Mouse (Mus musculus): ENCODE results near the gene Colec11. TPM values are rescaled to one million over a fixed set of nuclear protein-coding genes. Genes with fewer than 3 reads are reported as not detected.

The Colec11 gene
- polyA plus RNA-seq, 1 experiment from 2014 or later, result 0.51 TPM

DNA sequence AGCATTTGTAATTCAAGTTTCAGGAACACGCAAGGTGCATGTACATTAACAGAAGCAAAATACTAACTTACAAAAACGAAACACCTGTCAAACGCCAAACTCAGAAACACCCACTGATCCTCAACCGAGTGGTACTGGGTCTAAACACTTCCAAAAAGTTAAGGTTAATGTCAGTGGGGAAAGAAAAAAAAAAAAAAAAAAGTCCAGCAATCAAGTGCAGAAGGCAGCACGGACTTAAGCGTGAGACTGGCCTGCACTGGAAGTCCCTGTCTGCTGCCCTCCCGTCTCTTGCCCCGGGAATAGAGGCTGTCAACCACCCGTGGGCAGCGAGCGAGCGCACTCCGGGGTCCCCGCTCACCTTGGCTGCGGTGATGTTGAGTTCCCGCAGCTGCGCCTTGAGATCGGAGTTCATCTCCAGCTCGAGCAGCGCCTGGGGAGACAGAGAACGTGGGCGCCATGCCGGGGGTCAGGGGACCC, 11.9 kb upstream of the Colec11 start:
- H3K4me3 ChIP-seq (ENCODE audit: low read depth, low read length), result peak overlapping the region; percentile 92
- no peaks in the 10 kb centered on the region for H3K9me3 ChIP-seq (ENCODE audit: control insufficient read depth, low read length)
- peaks cover 10% of the 10 kb centered on the region for H3K36me3 ChIP-seq (ENCODE audit: control insufficient read depth, insufficient read depth, low read length)
- 2% methylated on average over 23 of the region's 23 CpGs for WGBS
- ATAC-seq (ENCODE audit: low FRiP score) (peak; percentile 39; the same call in 1 of the 2 replicates), DNase-seq (ENCODE audit: low spot score) (no peak)
- H3K4me1 ChIP-seq (replicated peaks; ENCODE audit: control insufficient read depth, insufficient read depth, low read length), result 0 out of 2 replicates have a peak, but pooled peaks cover 4% of the 10 kb centered on the region
- peak overlapping the region; percentile 98 for H3K9ac ChIP-seq (ENCODE audit: low read depth, low read length)
- H3K27me3 ChIP-seq (ENCODE audit: control insufficient read depth, insufficient read depth, low read length), result no peaks in the 10 kb centered on the region
- H3K4me2 ChIP-seq (replicated peaks; ENCODE audit: low read depth, low read length), result peak overlapping the region; percentile 67
- H3K27ac ChIP-seq (ENCODE audit: low read depth, low read length), result peak overlapping the region; percentile 82

DNA sequence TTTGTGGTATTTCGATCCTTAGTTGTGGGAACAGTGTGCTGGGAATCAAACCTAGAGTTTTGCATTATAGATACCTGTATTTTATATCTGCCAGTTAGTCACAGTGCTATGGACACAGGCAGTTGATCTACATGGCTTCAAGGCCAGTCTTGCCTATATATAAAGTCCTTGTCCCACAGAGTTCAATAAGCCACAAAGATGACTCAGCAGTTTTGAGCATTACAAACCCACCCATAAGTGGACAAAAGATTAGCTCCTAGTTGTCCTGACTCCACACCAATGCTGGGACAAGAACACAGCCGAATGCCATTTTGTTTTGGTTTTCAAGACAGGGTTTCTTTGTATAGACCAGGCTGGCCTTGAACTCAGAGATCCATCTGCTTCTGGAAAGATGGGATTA, 5.3 kb upstream of the Colec11 start:
- Histone ChIP-seq H3K4me3 (ENCODE audit: low read depth, low read length) (no peak overlapping the region), H3K4me2 (replicated peaks; ENCODE audit: low read depth, low read length) (no peak overlapping the region), H3K4me1 (replicated peaks; ENCODE audit: control insufficient read depth, insufficient read depth, low read length) (no peaks in the 10 kb centered on the region), H3K27me3 (ENCODE audit: control insufficient read depth, insufficient read depth, low read length) (no peaks in the 10 kb centered on the region), H3K36me3 (ENCODE audit: control insufficient read depth, insufficient read depth, low read length) (peaks cover 16% of the 10 kb centered on the region), H3K27ac (ENCODE audit: low read depth, low read length) (no peak overlapping the region), H3K9ac (ENCODE audit: low read depth, low read length) (no peak overlapping the region), H3K9me3 (ENCODE audit: control insufficient read depth, low read length) (no peaks in the 10 kb centered on the region)
- WGBS, result 97% methylated on average over 2 of the region's 2 CpGs
- DNase-seq (ENCODE audit: low spot score) (no peak), ATAC-seq (ENCODE audit: low FRiP score) (no peak)

- no peak for ATAC-seq (ENCODE audit: low FRiP score)
- Histone ChIP-seq H3K4me3 (ENCODE audit: low read depth, low read length) (no peak overlapping the region), H3K9me3 (ENCODE audit: control insufficient read depth, low read length) (no peaks in the 10 kb centered on the region), H3K36me3 (ENCODE audit: control insufficient read depth, insufficient read depth, low read length) (peaks cover 12% of the 10 kb centered on the region), H3K27me3 (ENCODE audit: control insufficient read depth, insufficient read depth, low read length) (no peaks in the 10 kb centered on the region), H3K27ac (ENCODE audit: low read depth, low read length) (no peak overlapping the region), H3K4me2 (replicated peaks; ENCODE audit: low read depth, low read length) (no peak overlapping the region), H3K9ac (ENCODE audit: low read depth, low read length) (no peak overlapping the region), H3K4me1 (replicated peaks; ENCODE audit: control insufficient read depth, insufficient read depth, low read length) (no peaks in the 10 kb centered on the region)
- DNase-seq (ENCODE audit: low spot score), result no peak
- 81% methylated on average over 4 of the region's 4 CpGs for WGBS
These were observed 3.9 kb upstream of the Colec11 start for GRCm38 (mm10) chr12:28627092-28627491.

- H3K9me3 ChIP-seq (ENCODE audit: control insufficient read depth, low read length), result no peaks in the 10 kb centered on the region
- H3K27ac ChIP-seq (ENCODE audit: low read depth, low read length), result no peak overlapping the region
- no peak for ATAC-seq (ENCODE audit: low FRiP score)
- H3K4me1 ChIP-seq (replicated peaks; ENCODE audit: control insufficient read depth, insufficient read depth, low read length), result no peaks in the 10 kb centered on the region
- DNase-seq (ENCODE audit: low spot score), result no peak
- no peak overlapping the region for H3K4me3 ChIP-seq (ENCODE audit: low read depth, low read length)
- no peak overlapping the region for H3K9ac ChIP-seq (ENCODE audit: low read depth, low read length)
- H3K27me3 ChIP-seq (ENCODE audit: control insufficient read depth, insufficient read depth, low read length), result no peaks in the 10 kb centered on the region
- no peak overlapping the region for H3K4me2 ChIP-seq (replicated peaks; ENCODE audit: low read depth, low read length)
- 78% methylated on average over 7 of the region's 7 CpGs for WGBS
- H3K36me3 ChIP-seq (ENCODE audit: control insufficient read depth, insufficient read depth, low read length), result peaks cover 12% of the 10 kb centered on the region
These were observed 2.2 kb upstream of the Colec11 start for GRCm38 (mm10) chr12:28625407-28625806.

DNA sequence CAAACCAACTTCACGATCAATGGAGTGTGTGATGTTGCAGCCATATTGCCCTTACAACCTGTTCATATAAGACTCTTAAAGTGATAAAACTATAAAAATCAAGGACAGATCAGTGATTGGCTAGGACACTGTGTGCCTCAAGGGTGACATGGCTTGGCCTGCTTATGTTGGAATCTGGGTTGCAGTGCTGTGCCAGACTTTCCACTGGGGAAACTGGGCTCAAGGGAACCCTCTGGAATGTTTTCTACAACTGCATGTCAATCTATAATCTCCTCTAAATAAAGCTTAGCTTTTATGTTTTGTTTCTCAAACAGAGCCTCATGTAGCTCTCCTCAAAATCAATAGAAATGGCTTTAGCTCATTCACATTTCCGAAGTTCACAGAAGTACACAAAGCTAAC, 1.1 kb upstream of the Colec11 start:
- Histone ChIP-seq H3K27me3 (ENCODE audit: control insufficient read depth, insufficient read depth, low read length) (no peaks in the 10 kb centered on the region), H3K9ac (ENCODE audit: low read depth, low read length) (no peak overlapping the region), H3K4me2 (replicated peaks; ENCODE audit: low read depth, low read length) (no peak overlapping the region), H3K9me3 (ENCODE audit: control insufficient read depth, low read length) (no peaks in the 10 kb centered on the region), H3K4me3 (ENCODE audit: low read depth, low read length) (no peak overlapping the region), H3K4me1 (replicated peaks; ENCODE audit: control insufficient read depth, insufficient read depth, low read length) (no peaks in the 10 kb centered on the region), H3K27ac (ENCODE audit: low read depth, low read length) (no peak overlapping the region), H3K36me3 (ENCODE audit: control insufficient read depth, insufficient read depth, low read length) (peaks cover 2% of the 10 kb centered on the region; the same call in 1 of the 2 replicates)
- ATAC-seq (ENCODE audit: low FRiP score) (no peak), DNase-seq (ENCODE audit: low spot score) (no peak)
- 97% methylated on average over 2 of the region's 2 CpGs for WGBS

- Histone ChIP-seq H3K4me2 (replicated peaks; ENCODE audit: low read depth, low read length) (no peak overlapping the region), H3K9me3 (ENCODE audit: control insufficient read depth, low read length) (no peaks in the 10 kb centered on the region), H3K36me3 (ENCODE audit: control insufficient read depth, insufficient read depth, low read length) (no peaks in the 10 kb centered on the region), H3K9ac (ENCODE audit: low read depth, low read length) (no peak overlapping the region), H3K4me3 (ENCODE audit: low read depth, low read length) (no peak overlapping the region), H3K27ac (ENCODE audit: low read depth, low read length) (no peak overlapping the region), H3K27me3 (ENCODE audit: control insufficient read depth, insufficient read depth, low read length) (no peaks in the 10 kb centered on the region), H3K4me1 (replicated peaks; ENCODE audit: control insufficient read depth, insufficient read depth, low read length) (no peaks in the 10 kb centered on the region)
- DNase-seq (ENCODE audit: low spot score) (no peak), ATAC-seq (ENCODE audit: low FRiP score) (no peak)
- WGBS, result 81% methylated on average over 1 of the region's 1 CpGs
These were observed 536 bp downstream of the Colec11 start for GRCm38 (mm10) chr12:28622641-28623040.

- Histone ChIP-seq H3K9ac (ENCODE audit: low read depth, low read length) (no peak overlapping the region), H3K36me3 (ENCODE audit: control insufficient read depth, insufficient read depth, low read length) (no peaks in the 10 kb centered on the region), H3K27me3 (ENCODE audit: control insufficient read depth, insufficient read depth, low read length) (no peaks in the 10 kb centered on the region), H3K4me2 (replicated peaks; ENCODE audit: low read depth, low read length) (no peak overlapping the region), H3K9me3 (ENCODE audit: control insufficient read depth, low read length) (no peaks in the 10 kb centered on the region), H3K4me3 (ENCODE audit: low read depth, low read length) (no peak overlapping the region), H3K27ac (ENCODE audit: low read depth, low read length) (no peak overlapping the region), H3K4me1 (replicated peaks; ENCODE audit: control insufficient read depth, insufficient read depth, low read length) (no peaks in the 10 kb centered on the region)
- ATAC-seq (ENCODE audit: low FRiP score) (no peak), DNase-seq (ENCODE audit: low spot score) (no peak)
- 62% methylated on average over 5 of the region's 5 CpGs for WGBS
These were observed 1.0 kb downstream of the Colec11 start for GRCm38 (mm10) chr12:28622167-28622532.

- ATAC-seq (ENCODE audit: low FRiP score) (no peak), DNase-seq (ENCODE audit: low spot score) (peak; percentile 26)
- Histone ChIP-seq H3K9ac (ENCODE audit: low read depth, low read length) (no peak overlapping the region), H3K36me3 (ENCODE audit: control insufficient read depth, insufficient read depth, low read length) (no peaks in the 10 kb centered on the region), H3K9me3 (ENCODE audit: control insufficient read depth, low read length) (no peaks in the 10 kb centered on the region), H3K27ac (ENCODE audit: low read depth, low read length) (no peak overlapping the region), H3K4me2 (replicated peaks; ENCODE audit: low read depth, low read length) (no peak overlapping the region), H3K27me3 (ENCODE audit: control insufficient read depth, insufficient read depth, low read length) (no peaks in the 10 kb centered on the region), H3K4me1 (replicated peaks; ENCODE audit: control insufficient read depth, insufficient read depth, low read length) (no peaks in the 10 kb centered on the region), H3K4me3 (ENCODE audit: low read depth, low read length) (no peak overlapping the region)
- 27% methylated on average over 7 of the region's 7 CpGs for WGBS
These were observed 1.6 kb downstream of the Colec11 start for GRCm38 (mm10) chr12:28621451-28622166.

DNA sequence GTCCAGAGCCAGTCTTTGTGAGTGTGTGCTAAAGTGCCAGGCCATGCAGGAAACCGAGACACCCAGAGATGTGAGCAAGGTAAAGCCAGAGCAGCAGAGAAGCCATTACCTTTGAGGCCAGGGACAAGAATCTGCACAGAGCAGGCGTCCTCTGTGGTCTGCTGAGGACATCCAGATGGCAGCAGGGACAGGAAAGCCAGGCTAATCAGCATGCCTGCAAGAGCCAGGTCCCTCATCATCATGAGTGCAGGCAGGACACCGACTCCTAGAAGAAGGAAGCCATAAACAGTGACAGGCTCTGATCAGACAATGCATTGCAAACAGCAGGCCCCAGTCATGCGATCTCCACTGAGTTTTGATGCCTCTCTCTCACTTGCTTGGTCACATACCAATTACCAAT, 5.9 kb downstream of the Colec11 start:
- H3K9me3 ChIP-seq (ENCODE audit: control insufficient read depth, low read length), result no peaks in the 10 kb centered on the region
- no peak overlapping the region for H3K4me2 ChIP-seq (replicated peaks; ENCODE audit: low read depth, low read length)
- ATAC-seq (ENCODE audit: low FRiP score) (no peak), DNase-seq (ENCODE audit: low spot score) (no peak)
- H3K9ac ChIP-seq (ENCODE audit: low read depth, low read length), result no peak overlapping the region
- no peaks in the 10 kb centered on the region for H3K4me1 ChIP-seq (replicated peaks; ENCODE audit: control insufficient read depth, insufficient read depth, low read length)
- H3K27ac ChIP-seq (ENCODE audit: low read depth, low read length), result no peak overlapping the region
- WGBS, result 71% methylated on average over 4 of the region's 4 CpGs
- H3K27me3 ChIP-seq (ENCODE audit: control insufficient read depth, insufficient read depth, low read length), result no peaks in the 10 kb centered on the region
- H3K4me3 ChIP-seq (ENCODE audit: low read depth, low read length), result no peak overlapping the region
- H3K36me3 ChIP-seq (ENCODE audit: control insufficient read depth, insufficient read depth, low read length), result no peaks in the 10 kb centered on the region

Data from hindbrain, embryonic 11.5 days (tissue).